Mouse (Mus musculus) ES-Bruce4 (cell line): ENCODE measurements around the gene Trem1. TPM values are rescaled to one million over a fixed set of nuclear protein-coding genes. Genes with fewer than 3 reads are reported as not detected.

Source experiments
- H3K27ac ChIP-seq: 2 replicates; pipeline ENCODE4 v1.5.1; 2012; ENCODE audit warnings: low read length, inconsistent platforms; ENCODE audit not compliant: insufficient read depth
- H3K27me3 ChIP-seq: 2 replicates; pipeline ENCODE4 v1.6.1; 2012; ENCODE audit warnings: mild to moderate bottlenecking, low read length, inconsistent platforms; ENCODE audit not compliant: control insufficient read depth, poor library complexity, insufficient read depth, severe bottlenecking
- H3K36me3 ChIP-seq: 2 replicates; pipeline ENCODE4 v1.6.1; 2012; ENCODE audit warnings: inconsistent platforms, mild to moderate bottlenecking, low read length, moderate library complexity; ENCODE audit not compliant: control insufficient read depth, poor library complexity, insufficient read depth, severe bottlenecking
- H3K4me1 ChIP-seq: one replicate; pipeline ENCODE4 v1.8.1; 2011; ENCODE audit warnings: low read length; ENCODE audit not compliant: control insufficient read depth, insufficient read depth
- H3K4me3 ChIP-seq: 2 replicates; pipeline ENCODE4 v1.5.1; 2011; ENCODE audit warnings: low read depth, mild to moderate bottlenecking, low read length
- H3K9ac ChIP-seq: 2 replicates; pipeline ENCODE4 v1.6.1; 2012; ENCODE audit warnings: low read depth, mild to moderate bottlenecking, inconsistent platforms; ENCODE audit not compliant: poor library complexity, severe bottlenecking
- H3K9me3 ChIP-seq: replicated peaks from 2 replicates; pipeline ENCODE4 v1.6.1; 2012; ENCODE audit warnings: mild to moderate bottlenecking, low read length, inconsistent platforms; ENCODE audit not compliant: control insufficient read depth, poor library complexity, insufficient read depth, severe bottlenecking
- CTCF ChIP-seq: IDR thresholded peaks from one replicate; pipeline ENCODE4 v1.8.1; 2011; ENCODE audit warnings: low read depth, low read length
- EP300 ChIP-seq: IDR thresholded peaks from 2 replicates; pipeline ENCODE4 v1.6.1; 2011; ENCODE audit warnings: low read depth, low read length; ENCODE audit not compliant: insufficient read depth
- POLR2A ChIP-seq: IDR thresholded peaks from one replicate; pipeline ENCODE4 v1.8.1; 2011; ENCODE audit warnings: low read length; ENCODE audit not compliant: insufficient read depth
- polyA plus RNA-seq: library from polyadenylated mRNA; stranded (reverse); fragments of >200 nt; gene quantifications from 2 replicates; pipeline ENCODE4 v1.2.4, GENCODE M21; 2011; ENCODE audit warnings: low read depth; ENCODE audit not compliant: missing spikeins, insufficient read depth, insufficient read length

The Trem1 gene
- polyA plus RNA-seq, 1 experiment = not detected

DNA sequence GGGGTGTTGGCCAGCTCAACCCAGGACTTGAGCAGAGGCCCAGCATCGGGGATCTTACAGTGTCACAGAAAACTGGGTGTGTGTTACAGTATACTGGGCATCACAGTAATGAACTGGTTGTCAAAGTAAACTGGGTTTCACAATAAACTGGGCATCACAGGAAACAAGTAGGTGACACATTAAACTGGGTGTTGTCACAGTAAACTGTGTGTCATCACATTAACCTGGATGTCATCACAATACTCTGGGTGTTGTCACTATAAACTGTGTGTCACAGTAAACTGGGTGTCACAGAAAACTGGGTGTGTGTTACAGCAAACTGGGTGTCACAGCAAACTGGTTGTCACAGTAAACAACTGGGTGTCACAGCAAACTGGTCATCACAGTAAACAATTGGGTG lies 17.1 kb upstream of the Trem1 start:
- Histone ChIP-seq H3K4me3 (no peak overlapping the region), H3K9ac (no peak overlapping the region), H3K27me3 (no peaks in the 10 kb centered on the region), H3K27ac (no peak overlapping the region), H3K9me3 (no peaks in the 10 kb centered on the region), H3K4me1 (no peaks in the 10 kb centered on the region), H3K36me3 (no peaks in the 10 kb centered on the region)
- TF ChIP-seq EP300 (no peak), POLR2A (no peak), CTCF (no peak)

DNA sequence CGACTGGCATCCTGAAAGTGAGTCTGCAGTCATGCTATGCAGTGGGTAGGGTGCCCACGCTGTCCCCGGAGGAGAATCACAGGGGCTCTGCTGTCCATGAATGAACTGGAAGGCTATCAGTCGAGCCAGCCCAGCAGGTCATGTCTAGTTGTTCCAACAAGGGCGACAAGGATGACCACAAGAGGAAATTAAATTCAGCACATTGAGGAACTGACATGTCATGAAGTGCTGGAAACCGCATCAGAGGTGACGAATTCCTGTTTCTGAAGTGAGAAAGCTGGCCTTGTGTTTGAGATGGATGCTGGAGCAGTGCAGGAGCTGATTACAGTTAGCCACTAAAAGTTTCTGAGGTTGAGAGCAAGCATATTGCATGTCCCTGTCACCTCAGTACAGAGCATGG lies 1.9 kb upstream of the Trem1 start:
- no peaks in the 10 kb centered on the region for H3K36me3 ChIP-seq
- no peak overlapping the region for H3K9ac ChIP-seq
- no peak overlapping the region for H3K4me3 ChIP-seq
- no peak for TF ChIP-seq EP300
- TF ChIP-seq POLR2A = no peak
- no peak for TF ChIP-seq CTCF
- no peaks in the 10 kb centered on the region for H3K27me3 ChIP-seq
- H3K4me1 ChIP-seq = no peaks in the 10 kb centered on the region
- H3K27ac ChIP-seq = no peak overlapping the region
- H3K9me3 ChIP-seq = no peaks in the 10 kb centered on the region

DNA sequence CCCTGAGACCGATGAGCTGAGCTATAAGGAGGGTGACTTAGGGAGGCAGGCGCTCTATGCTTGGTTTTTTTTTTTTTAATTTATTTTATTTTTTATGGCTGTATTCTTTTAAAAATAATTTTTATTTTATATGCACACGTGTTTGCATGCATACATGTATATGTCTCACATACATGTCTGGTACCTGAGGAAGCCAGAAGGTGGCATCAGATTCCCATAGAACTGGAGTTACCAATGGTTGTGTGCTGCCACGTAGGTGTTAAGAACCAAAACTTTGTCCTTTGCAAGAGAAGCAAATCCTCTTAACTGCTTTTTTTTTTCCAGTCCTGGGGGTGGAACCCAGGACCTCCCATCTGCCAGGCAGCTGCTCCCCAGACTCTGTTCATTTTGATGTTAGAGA lies 1.2 kb downstream of the Trem1 start:
- no peaks in the 10 kb centered on the region for H3K4me1 ChIP-seq
- no peak overlapping the region for H3K4me3 ChIP-seq
- no peaks in the 10 kb centered on the region for H3K27me3 ChIP-seq

DNA sequence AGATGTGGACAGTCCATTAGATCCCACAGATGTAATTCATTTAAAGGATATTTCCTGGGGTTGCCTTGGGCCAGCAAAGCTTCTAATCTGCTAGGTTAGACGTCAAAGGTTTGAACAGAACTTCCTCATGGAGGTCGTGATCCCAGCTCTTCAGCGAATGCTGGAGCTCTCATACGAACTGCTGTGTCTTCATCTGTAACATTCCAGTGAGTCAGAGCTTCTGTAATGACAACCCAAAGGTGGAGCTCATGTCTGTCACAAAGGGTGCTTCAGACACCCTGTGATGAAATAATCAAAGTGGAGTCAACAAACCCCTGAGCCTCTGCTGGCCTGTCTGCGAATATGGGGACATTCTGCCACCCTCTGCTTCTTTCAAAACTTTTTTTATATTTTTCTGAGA lies 2.0 kb downstream of the Trem1 start:
- H3K36me3 ChIP-seq = no peaks in the 10 kb centered on the region
- no peaks in the 10 kb centered on the region for H3K27me3 ChIP-seq
- H3K27ac ChIP-seq = no peak overlapping the region
- TF ChIP-seq POLR2A (no peak), EP300 (no peak), CTCF (no peak)
- H3K4me1 ChIP-seq = no peaks in the 10 kb centered on the region
- no peaks in the 10 kb centered on the region for H3K9me3 ChIP-seq
- no peak overlapping the region for H3K4me3 ChIP-seq
- no peak overlapping the region for H3K9ac ChIP-seq

More for the DNA sequence above, 1.2 kb downstream of the Trem1 start:
- Histone ChIP-seq H3K27ac (no peak overlapping the region), H3K9ac (no peak overlapping the region), H3K36me3 (no peaks in the 10 kb centered on the region), H3K9me3 (no peaks in the 10 kb centered on the region)
- TF ChIP-seq POLR2A (no peak), EP300 (no peak), CTCF (no peak)

DNA sequence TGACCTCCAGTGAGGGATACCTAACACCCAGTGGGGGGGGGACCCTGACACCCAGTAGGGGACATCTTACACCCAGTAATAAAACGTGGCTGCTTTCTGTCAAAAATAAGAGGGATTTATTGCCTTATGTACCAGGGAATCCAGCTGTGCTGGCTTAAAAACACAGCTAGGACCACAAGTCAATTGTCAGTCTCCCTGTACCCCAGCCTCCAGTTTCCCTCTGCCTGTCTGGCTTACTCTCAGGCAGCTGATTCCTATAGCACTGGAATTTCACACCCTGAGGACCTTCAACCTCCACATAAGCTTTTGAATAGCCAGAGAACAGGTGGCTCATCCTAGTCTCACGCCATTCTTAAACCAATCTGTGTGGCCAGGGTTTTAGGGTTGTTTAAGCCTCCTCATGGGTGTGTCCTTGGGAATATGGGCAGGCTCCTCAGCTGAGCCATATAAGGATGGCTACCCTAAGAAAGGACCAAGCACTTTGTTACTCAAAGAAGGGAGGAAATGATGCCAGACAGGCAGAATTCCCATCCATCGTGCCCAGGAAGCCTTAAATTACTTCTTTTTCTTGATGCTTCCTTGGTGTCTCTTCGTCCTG lies 3.3 kb downstream of the Trem1 start:
- no peak overlapping the region for H3K9ac ChIP-seq
- no peak overlapping the region for H3K27ac ChIP-seq
- no peaks in the 10 kb centered on the region for H3K4me1 ChIP-seq

DNA sequence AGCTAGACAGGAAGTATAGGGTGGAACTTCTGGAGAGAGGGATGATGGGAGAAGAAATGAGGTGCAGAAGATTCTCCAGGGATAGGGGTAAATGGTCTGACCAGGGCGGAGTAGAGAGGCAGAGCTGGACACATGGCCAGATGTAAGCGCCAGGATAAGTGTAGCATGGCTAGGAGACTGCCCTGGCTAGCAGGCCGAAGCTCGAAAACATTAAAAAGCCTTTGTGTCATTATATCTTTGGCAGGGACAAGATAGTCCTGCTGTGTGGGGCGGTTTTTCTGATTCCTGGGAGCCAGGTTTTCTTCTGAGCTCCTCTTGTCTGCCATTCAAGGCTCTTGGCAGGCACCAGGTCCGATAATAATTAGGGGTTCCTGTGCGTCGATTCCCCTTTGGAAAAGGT lies 5.1 kb downstream of the Trem1 start:
- Histone ChIP-seq H3K9ac (no peak overlapping the region), H3K4me3 (no peak overlapping the region), H3K36me3 (no peaks in the 10 kb centered on the region), H3K9me3 (no peaks in the 10 kb centered on the region), H3K27ac (no peak overlapping the region), H3K4me1 (no peaks in the 10 kb centered on the region), H3K27me3 (no peaks in the 10 kb centered on the region)
- TF ChIP-seq POLR2A (no peak), CTCF (no peak), EP300 (no peak)

More for the DNA sequence above, 3.3 kb downstream of the Trem1 start:
- no peaks in the 10 kb centered on the region for H3K9me3 ChIP-seq
- no peaks in the 10 kb centered on the region for H3K27me3 ChIP-seq
- H3K4me3 ChIP-seq = no peak overlapping the region
- TF ChIP-seq POLR2A = no peak
- no peak for TF ChIP-seq EP300
- no peak for TF ChIP-seq CTCF
- H3K36me3 ChIP-seq = no peaks in the 10 kb centered on the region
